16 mouse cellular contexts compared by ENCODE assay signal in genomic region chr2:173217763-173218258, GRCm38 (mm10). TPM values are rescaled to one million over a fixed set of nuclear protein-coding genes. Genes with fewer than 3 reads are reported as not detected.
A peak's percentile ranks its signal among the peaks of the same experiment; 100 is the strongest.
DNase-seq lines count a peak whose midpoint lies in the region; TF ChIP-seq lines count a peak whose summit lies in the region.
"Had no signal": no experiment of that assay in that cellular context is flagged by ENCODE, and none has a peak within 500 bp of the region (broad histone marks: within the 10 kb centered on the region; RNA-seq: fewer than 3 reads in every experiment).

No protein-coding gene starts in this region.

- H3K36me3 ChIP-seq in small intestine, adult 2 months (ENCODE audit: control insufficient read depth, insufficient read depth, low read length): peaks cover 13% of the 10 kb centered on the region
- H3K36me3 ChIP-seq: embryonic facial prominence, embryonic 10.5 days; limb, embryonic 13.5 days; lung, embryonic 15.5 days; midbrain, embryonic 12.5 days; neural tube, embryonic 12.5 days had no signal

- H3K27me3 ChIP-seq in small intestine, adult 2 months (ENCODE audit: control insufficient read depth, insufficient read depth, low read length): no peaks in the 10 kb centered on the region
- H3K27me3 ChIP-seq: lung, embryonic 15.5 days; neural tube, embryonic 12.5 days had no signal

- 55% methylated on average over 5 of the region's 5 CpGs for WGBS in small intestine, adult 2 months

- H3K27ac ChIP-seq in small intestine, adult 2 months (ENCODE audit: insufficient read depth, low read depth, low read length): peak overlapping the region; percentile 95
- H3K27ac ChIP-seq: embryonic facial prominence, embryonic 10.5 days; limb, embryonic 13.5 days; lung, embryonic 15.5 days; midbrain, embryonic 12.5 days; neural tube, embryonic 12.5 days had no signal

- intact Hi-C loops in heart, postnatal 10 days (cut with DNase I): no loop called here

- peak overlapping the region; percentile 72 for H3K4me3 ChIP-seq in small intestine, adult 2 months (ENCODE audit: low read depth, low read length)
- H3K4me3 ChIP-seq: embryonic facial prominence, embryonic 10.5 days; limb, embryonic 13.5 days; lung, embryonic 15.5 days; midbrain, embryonic 12.5 days; neural tube, embryonic 12.5 days had no signal

- TF ChIP-seq CTCF in small intestine, adult 2 months (IDR thresholded peaks at IDR 0.05; ENCODE audit: extremely low read depth, insufficient read length, insufficient replicate concordance, low read depth, low read length): peak; percentile 32; the same call in 1 of the 2 replicates

- peaks cover 22% of the 10 kb centered on the region for H3K4me1 ChIP-seq in small intestine, adult 2 months (ENCODE audit: control insufficient read depth, insufficient read depth, insufficient read length, low read length)
- H3K4me1 ChIP-seq: embryonic facial prominence, embryonic 10.5 days; lung, embryonic 15.5 days; midbrain, embryonic 12.5 days; neural tube, embryonic 12.5 days had no signal

- TF ChIP-seq POLR2A in small intestine, adult 2 months (IDR thresholded peaks at IDR 0.05; ENCODE audit: low read depth, low read length): no peak

- peak; percentile 89 for DNase-seq in heart, adult 11 months
- DNase-seq in heart, postnatal 10 days: no peak
- DNase-seq in lung, postnatal 36 days: peak; percentile 21
- no peak for DNase-seq in lung, postnatal 14 days
- DNase-seq in urinary bladder, adult 2 months (ENCODE audit: low spot score): peak; percentile 13
- no peak for DNase-seq in urinary bladder, postnatal 14 days (ENCODE audit: low spot score)
- no peak for DNase-seq in c-Kit-positive CD71-positive TER-119-positive erythroid progenitor cells, embryonic 14.5 days (ENCODE audit: low spot score)
- DNase-seq: cerebellum, postnatal 14 days; kidney, adult 11 months had no signal

RNA-seq across cellular contexts. Expression of gene Zbp1, which starts 0.9 kb away (rescaled TPM):
- under 1 TPM; 0.25 to 0.41 TPM for total RNA-seq in heart, postnatal 10 days (2021)
- 11.3 and 15.7 TPM in 2 replicates for polyA plus RNA-seq in urinary bladder, adult 2 months (2012; rRNA removed)
- 23.6 and 51.0 TPM in 2 replicates for polyA plus RNA-seq in small intestine, adult 2 months (2012; rRNA removed)
- polyA plus RNA-seq: embryonic facial prominence, embryonic 10.5 days; heart, embryonic 11.5 days had no signal

RNA-seq across cellular contexts. Expression of gene Pmepa1, which starts 58.5 kb away (rescaled TPM):
- 10 to 100 TPM; 55.1 to 57.2 TPM for total RNA-seq in heart, postnatal 10 days (2021)
- 37.0 and 54.0 TPM in 2 replicates for polyA plus RNA-seq in urinary bladder, adult 2 months (2012; rRNA removed)
- polyA plus RNA-seq in small intestine, adult 2 months (2012; rRNA removed): 58.9 and 93.7 TPM in 2 replicates

Comparison
In these comparisons a context has a peak if more than half of its experiments do, and no peak if none do; other contexts are left out.
1. DNase-seq: peak in heart, adult 11 months (single experiment), lung, postnatal 36 days (single experiment) and urinary bladder, adult 2 months (single experiment); none in heart, postnatal 10 days (0 of 2), lung, postnatal 14 days (single experiment), urinary bladder, postnatal 14 days (single experiment) and c-Kit-positive CD71-positive TER-119-positive erythroid progenitor cells, embryonic 14.5 days (single experiment).